Mouse (Mus musculus): ENCODE results near the gene Pdk1. TPM values are rescaled to one million over a fixed set of nuclear protein-coding genes. Genes with fewer than 3 reads are reported as not detected.

Pdk1 gene
- polyA plus RNA-seq (2021; fragmentation: Nextera tagmentation) = 7.0 and 9.2 TPM in 2 replicates
- long read RNA-seq, experiment 1, full-length matches to known transcripts = 7 of 21 reads
- long read RNA-seq, experiment 1, partial matches to known transcripts = 11 of 21 reads
- long read RNA-seq, experiment 1, other reads (novel, unspliced or antisense) = 3 of 21 reads
- long read RNA-seq, experiment 2, full-length matches to known transcripts = 79 of 115 reads
- long read RNA-seq, experiment 2, partial matches to known transcripts = 20 of 115 reads
- long read RNA-seq, experiment 2, other reads (novel, unspliced or antisense) = 16 of 115 reads

GRCm38 (mm10) chr2:71872801-71873443, at the start of gene Pdk1:
Gene Pdk1, plus strand, starts transcription at chr2:71873224.

Other genes starting within 250 kb of the Pdk1 start
- gene Itga6, start 127.6 kb upstream of the Pdk1 start, polyA plus RNA-seq (2021; fragmentation: Nextera tagmentation) = 3.4 and 4.0 TPM in 2 replicates
- 105 and 122 TPM in 2 replicates for gene Rapgef4, start 108.0 kb downstream of the Pdk1 start, polyA plus RNA-seq (2021; fragmentation: Nextera tagmentation)

Measured in layer of hippocampus, adult 6 months (tissue).